Mouse (Mus musculus): ENCODE results near the gene Pth. TPM values are rescaled to one million over a fixed set of nuclear protein-coding genes. Genes with fewer than 3 reads are reported as not detected.

Gene Pth
- total RNA-seq, 2 experiments from 2014 or later, result not detected

Other genes with a start within 250 kb of the Pth start
- 10 to 100 TPM; 21.9 to 31.8 TPM for gene Arntl, start 181.1 kb downstream of the Pth start, total RNA-seq (2021)
- gene Btbd10, start 19.2 kb downstream of the Pth start, total RNA-seq (2021), result 1 to 10 TPM; 6.8 to 8.9 TPM
- gene Far1, start 125.3 kb upstream of the Pth start, total RNA-seq (2021), result 10 to 100 TPM in 1 of 2 experiments, 1 to 10 TPM in 1; 9.1 to 10.7 TPM

All from gastrocnemius, adult 18-20 months (tissue).